Mouse (Mus musculus) liver, embryonic 15.5 days (tissue): ENCODE measurements around the gene Ak1. TPM values are rescaled to one million over a fixed set of nuclear protein-coding genes. Genes with fewer than 3 reads are reported as not detected.

Source experiments
- ATAC-seq: fragments of 200-750 bp; cut with Nextera tagmentation; 2 replicates; pipeline ENCODE4 v1.8.0; 2017; ENCODE audit warnings: moderate number of reproducible peaks, mild to moderate bottlenecking, moderate library complexity; ENCODE audit not compliant: insufficient read depth
- H3K27ac ChIP-seq: fragments of 300-500 bp; sonication (generic); replicated peaks from 2 replicates; pipeline ENCODE4 v1.5.1; 2015; ENCODE audit warnings: mild to moderate bottlenecking, inconsistent platforms
- H3K27me3 ChIP-seq: fragments of 300-500 bp; sonication (generic); 2 replicates; pipeline ENCODE4 v1.6.1; 2015; ENCODE audit warnings: mild to moderate bottlenecking, inconsistent platforms
- H3K36me3 ChIP-seq: fragments of 300-500 bp; sonication (generic); replicated peaks from 2 replicates; pipeline ENCODE4 v1.6.1; 2015; ENCODE audit warnings: moderate library complexity, mild to moderate bottlenecking, inconsistent platforms
- H3K4me1 ChIP-seq: fragments of 300-500 bp; sonication (generic); replicated peaks from 2 replicates; pipeline ENCODE4 v1.6.1; 2015; ENCODE audit warnings: inconsistent platforms
- H3K4me2 ChIP-seq: fragments of 300-500 bp; sonication (generic); 2 replicates; pipeline ENCODE4 v1.6.1; 2015; ENCODE audit warnings: moderate library complexity, mild to moderate bottlenecking, inconsistent platforms
- H3K4me3 ChIP-seq: fragments of 300-500 bp; sonication (generic); replicated peaks from 2 replicates; pipeline ENCODE4 v1.5.1; 2015; ENCODE audit warnings: mild to moderate bottlenecking, inconsistent platforms
- H3K9ac ChIP-seq: fragments of 300-500 bp; sonication (generic); 2 replicates; pipeline ENCODE4 v1.6.1; 2015; ENCODE audit warnings: moderate library complexity, mild to moderate bottlenecking, inconsistent platforms
- H3K9me3 ChIP-seq: fragments of 300-500 bp; sonication (generic); replicated peaks from 2 replicates; pipeline ENCODE4 v1.6.1; 2016; ENCODE audit warnings: inconsistent platforms
- WGBS: fragments of 180-500 bp; shearing (Covaris S2); methylation state at CpG from one replicate; pipeline ENCODE4 v1.1.7; 2015; ENCODE audit warnings: mixed read lengths; ENCODE audit not compliant: insufficient replicate concordance; 5-methylcytosine and 5-hydroxymethylcytosine counted together
- polyA plus RNA-seq: library from polyadenylated mRNA; unstranded; fragments of >200 nt; fragmentation: Nextera tagmentation; extraction: Ambion mirVana; gene quantifications from 2 replicates; pipeline ENCODE4 v1.2.1, GENCODE M21; 2015

Ak1 gene
- polyA plus RNA-seq, 1 experiment from 2014 or later = 6.6 TPM

GRCm38 (mm10) chr2:32629276-32629976, 7.9 kb downstream of the Ak1 start:
- Histone ChIP-seq H3K9me3 (no peaks in the 10 kb centered on the region), H3K27ac (no peak overlapping the region), H3K36me3 (no peaks in the 10 kb centered on the region), H3K4me1 (peaks cover 28% of the 10 kb centered on the region), H3K9ac (no peak overlapping the region), H3K27me3 (no peaks in the 10 kb centered on the region), H3K4me2 (no peak overlapping the region), H3K4me3 (no peak overlapping the region)
- ATAC-seq = no peak
- WGBS = 52% methylated on average over 9 of the region's 9 CpGs

DNA sequence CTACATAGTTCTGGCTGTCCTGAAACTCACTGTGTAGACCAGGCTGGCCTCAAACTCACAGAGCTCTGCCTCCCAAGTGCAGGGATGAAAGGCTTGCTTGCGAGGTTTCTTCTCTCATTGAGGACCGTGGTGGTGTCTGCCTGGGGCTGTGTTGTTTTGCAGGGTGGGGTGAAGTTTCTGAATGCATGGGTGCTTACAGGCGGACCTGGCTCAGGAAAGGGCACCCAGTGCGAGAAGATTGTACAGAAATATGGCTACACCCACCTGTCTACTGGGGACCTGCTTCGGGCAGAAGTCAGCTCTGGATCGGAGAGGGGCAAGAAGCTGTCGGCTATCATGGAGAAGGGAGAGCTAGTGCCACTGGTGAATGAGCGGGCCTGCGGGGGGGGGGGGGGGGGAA, 8.5 kb downstream of the Ak1 start:
- 81% methylated on average over 8 of the region's 9 CpGs for WGBS
- ATAC-seq = no peak
- H3K36me3 ChIP-seq = no peaks in the 10 kb centered on the region

GRCm38 (mm10) chr2:32631046-32631445, 9.5 kb downstream of the Ak1 start:
- Histone ChIP-seq H3K9me3 (no peaks in the 10 kb centered on the region), H3K27me3 (no peaks in the 10 kb centered on the region), H3K4me1 (peaks cover 12% of the 10 kb centered on the region), H3K4me2 (no peak overlapping the region), H3K9ac (no peak overlapping the region), H3K27ac (no peak overlapping the region), H3K4me3 (no peak overlapping the region), H3K36me3 (no peaks in the 10 kb centered on the region)
- no peak for ATAC-seq
- WGBS = 72% methylated on average over 10 of the region's 10 CpGs

More for the DNA sequence above, 8.5 kb downstream of the Ak1 start:
- Histone ChIP-seq H3K4me2 (no peak overlapping the region), H3K9me3 (no peaks in the 10 kb centered on the region), H3K4me1 (peaks cover 22% of the 10 kb centered on the region), H3K27me3 (no peaks in the 10 kb centered on the region), H3K4me3 (no peak overlapping the region), H3K9ac (no peak overlapping the region), H3K27ac (no peak overlapping the region)

DNA sequence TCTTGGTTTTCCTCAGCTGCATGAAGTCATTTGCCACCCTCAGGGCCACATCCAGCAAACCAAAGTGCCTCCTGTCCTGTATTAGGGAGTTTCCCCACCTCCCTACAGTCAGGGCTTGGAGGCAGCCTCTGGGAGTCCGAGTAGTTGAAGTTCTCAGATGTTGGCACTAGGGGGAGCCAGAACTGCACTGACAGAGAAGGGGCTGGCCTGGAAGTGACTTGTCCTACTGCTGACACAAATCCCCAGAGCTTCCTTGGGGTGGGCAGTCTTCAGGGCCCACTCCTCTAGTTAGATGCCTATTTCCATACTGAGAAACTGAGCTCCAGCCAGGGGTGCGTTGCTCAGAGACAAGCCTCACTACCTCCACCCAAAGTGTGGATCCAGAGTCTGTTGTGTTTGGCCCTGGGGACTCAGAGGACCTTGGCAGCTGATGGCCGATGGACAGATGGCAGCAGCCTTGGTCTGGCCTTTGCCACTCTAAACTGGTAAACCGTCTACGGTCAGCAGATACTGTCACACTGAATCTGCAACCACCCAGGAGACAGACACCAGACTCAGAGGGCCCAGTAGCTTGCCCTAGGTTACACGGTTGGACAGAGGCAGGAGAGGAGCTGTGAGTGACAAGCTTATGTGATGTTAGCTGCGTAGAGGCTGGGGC, 10.3 kb downstream of the Ak1 start:
- peaks cover 8% of the 10 kb centered on the region for H3K4me1 ChIP-seq
- no peaks in the 10 kb centered on the region for H3K36me3 ChIP-seq
- no peaks in the 10 kb centered on the region for H3K9me3 ChIP-seq
- WGBS = 33% methylated on average over 7 of the region's 7 CpGs
- ATAC-seq = 0 out of 2 replicates have a peak, but pooled peaks have one; percentile 45
- no peak overlapping the region for H3K4me2 ChIP-seq
- H3K4me3 ChIP-seq = no peak overlapping the region
- H3K9ac ChIP-seq = no peak overlapping the region
- no peak overlapping the region for H3K27ac ChIP-seq
- no peaks in the 10 kb centered on the region for H3K27me3 ChIP-seq

DNA sequence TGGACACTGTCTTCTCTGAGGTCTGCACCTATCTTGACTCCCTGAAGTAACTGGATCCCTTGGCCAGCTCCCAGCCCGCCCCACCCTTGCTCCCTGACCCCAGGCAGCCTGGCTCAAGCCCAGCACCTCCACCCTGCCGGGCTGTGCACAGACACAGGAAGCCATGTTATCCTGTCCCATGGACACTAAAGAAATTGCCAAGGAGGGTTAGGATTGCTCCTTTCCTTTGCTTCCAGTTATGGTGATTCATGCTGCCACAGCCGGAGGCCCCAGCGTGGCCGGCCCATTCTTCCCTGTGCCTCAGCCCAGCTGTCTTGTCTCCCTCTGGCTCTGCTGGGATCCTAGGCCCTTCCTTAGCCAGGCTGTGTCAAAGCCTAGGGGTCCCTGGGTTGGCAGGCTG, 12.1 kb downstream of the Ak1 start:
- H3K27ac ChIP-seq = no peak overlapping the region
- no peak overlapping the region for H3K4me2 ChIP-seq
- peaks cover 21% of the 10 kb centered on the region for H3K4me1 ChIP-seq
- 70% methylated on average over 5 of the region's 5 CpGs for WGBS
- no peak for ATAC-seq
- H3K36me3 ChIP-seq = no peaks in the 10 kb centered on the region
- no peak overlapping the region for H3K9ac ChIP-seq
- no peak overlapping the region for H3K4me3 ChIP-seq
- H3K27me3 ChIP-seq = no peaks in the 10 kb centered on the region
- H3K9me3 ChIP-seq = no peaks in the 10 kb centered on the region

DNA sequence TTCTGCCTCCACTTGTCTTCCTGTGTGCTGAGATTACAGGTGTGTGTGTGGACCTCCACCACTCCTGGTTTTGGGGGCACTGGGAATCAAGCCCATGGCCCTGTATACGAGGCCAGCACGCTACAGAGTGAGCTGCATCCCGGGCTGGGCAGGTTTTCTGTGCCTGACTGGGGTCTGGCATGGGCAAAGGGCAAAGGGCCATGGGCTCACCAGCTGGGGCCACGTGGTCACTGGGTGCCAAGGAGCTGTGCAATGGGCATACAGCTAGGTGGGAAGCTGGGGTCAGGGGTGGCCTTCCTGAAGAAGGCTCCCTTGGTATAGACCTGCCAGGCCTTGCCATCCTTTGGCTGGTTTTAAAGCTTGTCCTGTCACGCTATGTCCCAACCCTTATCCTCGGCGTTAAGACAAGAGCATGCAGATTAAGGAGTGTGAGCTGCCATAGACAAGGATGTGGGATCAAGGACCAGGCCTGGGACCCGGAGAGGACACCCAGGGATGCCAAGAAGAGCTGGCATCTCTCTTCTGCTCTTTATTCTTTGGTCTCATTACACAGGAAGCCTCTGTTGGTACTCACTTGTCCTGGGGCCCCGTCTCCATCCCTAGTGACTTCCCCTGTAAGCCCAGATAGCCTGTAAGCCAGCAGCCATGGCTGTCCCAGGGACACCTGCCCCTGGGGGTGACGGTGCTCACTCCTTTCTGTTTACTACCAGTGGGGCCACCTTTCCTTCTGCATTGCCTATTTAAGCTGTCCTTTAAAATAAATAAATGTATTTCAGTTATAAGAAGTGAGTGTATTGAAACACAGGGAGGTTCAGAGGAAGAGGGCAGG, 12.9 kb downstream of the Ak1 start:
- WGBS = 63% methylated on average over 10 of the region's 10 CpGs
- peaks cover 16% of the 10 kb centered on the region for H3K4me1 ChIP-seq
- H3K9ac ChIP-seq = no peak overlapping the region
- H3K4me2 ChIP-seq = no peak overlapping the region
- H3K27ac ChIP-seq = no peak overlapping the region
- H3K4me3 ChIP-seq = no peak overlapping the region
- H3K9me3 ChIP-seq = no peaks in the 10 kb centered on the region
- no peaks in the 10 kb centered on the region for H3K27me3 ChIP-seq
- ATAC-seq = no peak
- H3K36me3 ChIP-seq = no peaks in the 10 kb centered on the region

GRCm38 (mm10) chr2:32636617-32637016, 15.1 kb downstream of the Ak1 start:
- ATAC-seq = no peak
- 68% methylated on average over 7 of the region's 7 CpGs for WGBS
- no peak overlapping the region for H3K4me2 ChIP-seq
- no peak overlapping the region for H3K27ac ChIP-seq
- H3K4me1 ChIP-seq = peaks cover 24% of the 10 kb centered on the region
- H3K4me3 ChIP-seq = no peak overlapping the region
- H3K27me3 ChIP-seq = no peaks in the 10 kb centered on the region
- H3K36me3 ChIP-seq = no peaks in the 10 kb centered on the region
- no peaks in the 10 kb centered on the region for H3K9me3 ChIP-seq
- H3K9ac ChIP-seq = no peak overlapping the region

DNA sequence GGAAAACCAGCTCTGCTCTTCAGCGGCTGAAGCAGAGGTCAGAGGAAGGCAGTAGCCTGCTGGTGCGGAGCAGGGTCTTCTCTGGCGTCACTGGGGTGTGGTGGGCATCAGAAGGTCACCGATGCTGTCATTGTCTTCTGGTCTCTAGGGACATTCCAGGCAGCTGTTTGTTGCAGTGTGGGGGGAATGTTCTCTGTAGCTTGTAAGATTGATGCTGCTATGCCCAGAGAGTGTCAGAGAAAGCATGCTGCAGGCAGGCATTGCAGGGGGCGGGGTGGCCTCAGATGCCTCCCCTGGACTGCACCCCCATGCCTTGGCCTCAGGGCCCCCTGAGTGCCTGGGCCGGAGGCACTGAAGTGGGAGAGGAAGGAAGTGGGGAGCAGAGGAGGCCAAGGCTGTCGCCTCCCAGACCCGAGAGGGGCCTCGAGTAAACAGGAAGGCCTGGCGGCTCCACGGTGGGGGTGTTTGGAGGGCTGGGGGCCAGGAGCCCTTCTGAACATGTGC, 16.3 kb downstream of the Ak1 start:
- 23% methylated on average over 11 of the region's 11 CpGs for WGBS
- peaks cover 22% of the 10 kb centered on the region for H3K4me1 ChIP-seq
- no peak overlapping the region for H3K9ac ChIP-seq
- ATAC-seq = peak; percentile 67
- H3K27ac ChIP-seq = 0 out of 2 replicates have a peak overlapping the region, but pooled peaks have one; percentile 14
- H3K9me3 ChIP-seq = no peaks in the 10 kb centered on the region
- H3K4me2 ChIP-seq = no peak overlapping the region
- no peaks in the 10 kb centered on the region for H3K27me3 ChIP-seq
- H3K36me3 ChIP-seq = no peaks in the 10 kb centered on the region
- H3K4me3 ChIP-seq = no peak overlapping the region

GRCm38 (mm10) chr2:32639632-32640031, 18.1 kb downstream of the Ak1 start:
- peaks cover 32% of the 10 kb centered on the region for H3K4me1 ChIP-seq
- no peak overlapping the region for H3K27ac ChIP-seq
- no peak for ATAC-seq
- H3K4me3 ChIP-seq = no peak overlapping the region
- H3K27me3 ChIP-seq = no peaks in the 10 kb centered on the region
- no peaks in the 10 kb centered on the region for H3K36me3 ChIP-seq
- H3K4me2 ChIP-seq = no peak overlapping the region
- 16% methylated on average over 1 of the region's 1 CpGs for WGBS
- H3K9me3 ChIP-seq = no peaks in the 10 kb centered on the region
- H3K9ac ChIP-seq = no peak overlapping the region

DNA sequence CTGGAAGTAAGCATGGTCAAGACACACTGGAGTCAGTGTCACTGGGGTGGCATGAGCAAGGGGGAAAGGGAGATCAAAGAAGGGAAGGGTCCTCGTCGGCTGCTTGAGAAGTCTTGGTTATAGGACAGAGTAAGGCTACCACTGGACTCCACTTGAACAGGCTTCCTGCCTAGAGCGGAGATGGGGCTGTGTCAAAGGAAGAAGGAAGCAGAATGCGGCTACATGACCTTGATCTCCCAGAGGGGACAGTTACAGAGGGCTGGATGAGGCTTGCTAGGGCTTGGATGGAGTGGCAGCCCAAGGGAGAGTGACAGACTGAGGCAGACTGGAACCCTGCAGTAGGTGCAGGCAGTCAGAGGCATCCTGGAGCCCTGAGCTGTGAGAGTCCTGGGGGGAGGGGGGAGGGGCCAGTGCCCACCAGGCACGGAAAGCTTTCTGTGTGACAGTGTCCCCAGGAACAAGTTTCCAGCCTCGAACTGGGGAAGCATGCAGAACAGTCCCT, 19.0 kb downstream of the Ak1 start:
- Histone ChIP-seq H3K4me2 (no peak overlapping the region), H3K27me3 (no peaks in the 10 kb centered on the region), H3K36me3 (no peaks in the 10 kb centered on the region), H3K4me3 (no peak overlapping the region), H3K4me1 (peaks cover 42% of the 10 kb centered on the region), H3K9me3 (no peaks in the 10 kb centered on the region), H3K9ac (no peak overlapping the region), H3K27ac (no peak overlapping the region)
- WGBS = 53% methylated on average over 6 of the region's 6 CpGs
- no peak for ATAC-seq

- H3K27me3 ChIP-seq = no peaks in the 10 kb centered on the region
- ATAC-seq = no peak
- peaks cover 54% of the 10 kb centered on the region for H3K4me1 ChIP-seq
- WGBS = 66% methylated on average over 5 of the region's 5 CpGs
- H3K36me3 ChIP-seq = no peaks in the 10 kb centered on the region
- no peak overlapping the region for H3K4me2 ChIP-seq
- H3K9me3 ChIP-seq = no peaks in the 10 kb centered on the region
- no peak overlapping the region for H3K9ac ChIP-seq
- H3K27ac ChIP-seq = no peak overlapping the region
- H3K4me3 ChIP-seq = no peak overlapping the region
These were observed 20.3 kb downstream of the Ak1 start for GRCm38 (mm10) chr2:32641810-32642209.
